Mouse (Mus musculus) monocyte, adult 59 days (primary cell): ENCODE measurements around the gene Gm7168. TPM values are rescaled to one million over a fixed set of nuclear protein-coding genes. Genes with fewer than 3 reads are reported as not detected.

Experiments used
- total RNA-seq, 2 experiments: library from RNA; stranded (reverse); gene quantifications; one replicate each; pipeline ENCODE4 v1.2.4; 2023

Gene Gm7168
- total RNA-seq: not detected

DNA sequence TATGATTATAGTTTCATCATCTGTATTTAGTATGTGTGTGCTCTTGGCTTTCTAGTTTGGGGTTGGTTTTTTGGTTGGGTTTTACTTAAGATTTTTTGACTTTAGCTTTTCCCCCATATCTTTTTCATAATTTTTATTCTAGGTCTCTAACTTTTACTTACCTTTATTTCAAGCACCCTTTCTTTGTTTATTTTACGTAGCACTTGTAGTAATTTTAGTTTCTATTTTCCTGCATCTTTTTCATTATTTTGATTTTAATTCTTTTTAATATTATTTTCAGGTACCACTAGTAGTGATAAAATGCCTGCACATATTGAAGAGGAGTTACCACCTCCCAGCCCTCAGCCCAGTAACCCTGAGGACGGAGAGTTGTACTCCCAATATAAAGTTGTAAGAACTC is at the start of gene Gm7168:
TSS of gene Gm7168 (plus strand) at position 301 of the 400 bp plus-strand sequence.

Other genes starting within 250 kb of the Gm7168 start
- 10 to 100 TPM; 60.4 to 89.7 TPM for gene Afdn, start 187.8 kb upstream of the Gm7168 start, total RNA-seq
- gene Tcte2, start 186.5 kb upstream of the Gm7168 start, total RNA-seq: under 1 TPM in 1 of 2 experiments, not detected in 1; 0.94 TPM
- gene Gm7356, start 55.3 kb downstream of the Gm7168 start, total RNA-seq: not detected
- gene Gm7358, start 111.2 kb downstream of the Gm7168 start, total RNA-seq: not detected